Mouse (Mus musculus): ENCODE results near the gene Gga3.

DNA sequence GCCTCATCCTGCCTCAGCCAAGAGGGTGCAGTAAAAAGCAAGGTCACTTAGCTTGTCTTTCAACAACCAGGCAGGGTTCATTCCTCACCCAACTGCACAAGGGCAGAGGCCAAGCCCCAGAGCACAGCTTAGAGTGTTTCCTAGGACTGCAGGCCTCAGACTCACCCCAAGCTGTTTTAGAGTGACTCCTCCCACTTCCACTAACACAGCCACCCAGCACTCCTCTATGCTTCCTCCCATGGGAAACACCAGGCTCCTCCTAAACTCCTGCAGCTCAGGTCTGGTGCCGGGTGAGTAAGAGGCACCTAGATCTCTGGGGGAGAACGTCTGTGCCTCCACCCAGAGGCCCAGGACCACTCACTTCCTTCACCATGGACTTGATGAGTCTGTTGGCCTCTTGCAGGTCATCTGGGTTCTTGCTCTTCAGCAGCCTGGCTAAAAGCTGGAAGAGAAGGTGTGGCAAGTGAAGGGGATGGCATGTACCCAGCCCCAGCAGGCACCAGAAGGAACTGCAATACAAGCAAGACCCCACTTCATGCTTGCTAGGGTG, 13.2 kb downstream of the Gga3 start:
- TF ChIP-seq CTCF (IDR thresholded peaks at IDR 0.05) (no peak), EP300 (IDR thresholded peaks at IDR 0.05) (no peak)

Measured in lung, postnatal 0 days (tissue).